Mouse (Mus musculus): Measurements from ENCODE around the gene Sptbn1. TPM values are rescaled to one million over a fixed set of nuclear protein-coding genes. Genes with fewer than 3 reads are reported as not detected.

The Sptbn1 gene
- polyA plus RNA-seq, 1 experiment from 2014 or later = 99.0 TPM

GRCm38 (mm10) chr11:30186902-30187470 is 81.0 kb downstream of the Sptbn1 start:
- Histone ChIP-seq H3K27ac (replicated peaks) (no peak overlapping the region), H3K4me1 (peaks cover 11% of the 10 kb centered on the region), H3K9me3 (replicated peaks) (no peaks in the 10 kb centered on the region), H3K4me3 (replicated peaks) (no peak overlapping the region), H3K9ac (no peak overlapping the region), H3K4me2 (replicated peaks) (no peak overlapping the region), H3K27me3 (no peaks in the 10 kb centered on the region), H3K36me3 (no peaks in the 10 kb centered on the region)
- WGBS = 79% methylated on average over 4 of the region's 4 CpGs
- ATAC-seq (ENCODE audit: insufficient number of reproducible peaks, low FRiP score, low TSS enrichment, low read depth) = no peak; the same call in 1 of the 2 replicates

GRCm38 (mm10) chr11:30184527-30184926 is 83.4 kb downstream of the Sptbn1 start:
- no peak overlapping the region for H3K27ac ChIP-seq (replicated peaks)
- H3K4me1 ChIP-seq = peaks cover 8% of the 10 kb centered on the region
- ATAC-seq (ENCODE audit: insufficient number of reproducible peaks, low FRiP score, low TSS enrichment, low read depth) = no peak
- H3K9me3 ChIP-seq (replicated peaks) = no peaks in the 10 kb centered on the region
- H3K4me2 ChIP-seq (replicated peaks) = no peak overlapping the region
- no peaks in the 10 kb centered on the region for H3K27me3 ChIP-seq
- no peak overlapping the region for H3K4me3 ChIP-seq (replicated peaks)
- no peak overlapping the region for H3K9ac ChIP-seq
- H3K36me3 ChIP-seq = no peaks in the 10 kb centered on the region
- WGBS = 38% methylated on average over 2 of the region's 2 CpGs

GRCm38 (mm10) chr11:30182716-30183411 is 85.1 kb downstream of the Sptbn1 start:
- Histone ChIP-seq H3K4me1 (peaks cover 8% of the 10 kb centered on the region), H3K9me3 (replicated peaks) (no peaks in the 10 kb centered on the region), H3K27ac (replicated peaks) (no peak overlapping the region), H3K9ac (no peak overlapping the region), H3K4me2 (replicated peaks) (no peak overlapping the region), H3K36me3 (no peaks in the 10 kb centered on the region), H3K27me3 (no peaks in the 10 kb centered on the region), H3K4me3 (replicated peaks) (no peak overlapping the region)
- no peak for ATAC-seq (ENCODE audit: insufficient number of reproducible peaks, low FRiP score, low TSS enrichment, low read depth)
- 81% methylated on average over 8 of the region's 8 CpGs for WGBS

- H3K27me3 ChIP-seq = no peaks in the 10 kb centered on the region
- WGBS = 94% methylated on average over 2 of the region's 2 CpGs
- H3K36me3 ChIP-seq = no peaks in the 10 kb centered on the region
- no peak for ATAC-seq (ENCODE audit: insufficient number of reproducible peaks, low FRiP score, low TSS enrichment, low read depth)
- no peak overlapping the region for H3K27ac ChIP-seq (replicated peaks)
- H3K4me2 ChIP-seq (replicated peaks) = no peak overlapping the region
- no peak overlapping the region for H3K9ac ChIP-seq
- H3K4me1 ChIP-seq = 0 out of 2 replicates have a peak, but pooled peaks cover 12% of the 10 kb centered on the region
- H3K9me3 ChIP-seq (replicated peaks) = no peaks in the 10 kb centered on the region
- H3K4me3 ChIP-seq (replicated peaks) = no peak overlapping the region
Observed at GRCm38 (mm10) chr11:30178193-30178592, 89.8 kb downstream of the Sptbn1 start.

- Histone ChIP-seq H3K9ac (no peak overlapping the region), H3K4me1 (0 out of 2 replicates have a peak, but pooled peaks cover 12% of the 10 kb centered on the region), H3K27me3 (no peaks in the 10 kb centered on the region), H3K9me3 (replicated peaks) (no peaks in the 10 kb centered on the region), H3K27ac (replicated peaks) (no peak overlapping the region), H3K36me3 (no peaks in the 10 kb centered on the region), H3K4me3 (replicated peaks) (no peak overlapping the region), H3K4me2 (replicated peaks) (no peak overlapping the region)
- WGBS = 39% methylated on average over 5 of the region's 5 CpGs
- ATAC-seq (ENCODE audit: insufficient number of reproducible peaks, low FRiP score, low TSS enrichment, low read depth) = no peak
Observed at GRCm38 (mm10) chr11:30177145-30177840, 90.7 kb downstream of the Sptbn1 start.

- no peak overlapping the region for H3K4me2 ChIP-seq (replicated peaks)
- no peak overlapping the region for H3K4me3 ChIP-seq (replicated peaks)
- no peaks in the 10 kb centered on the region for H3K36me3 ChIP-seq
- WGBS = 37% methylated on average over 3 of the region's 3 CpGs
- 0 out of 2 replicates have a peak, but pooled peaks cover 12% of the 10 kb centered on the region for H3K4me1 ChIP-seq
- no peak overlapping the region for H3K27ac ChIP-seq (replicated peaks)
- H3K9me3 ChIP-seq (replicated peaks) = no peaks in the 10 kb centered on the region
- no peak overlapping the region for H3K9ac ChIP-seq
- ATAC-seq (ENCODE audit: insufficient number of reproducible peaks, low FRiP score, low TSS enrichment, low read depth) = no peak
- no peaks in the 10 kb centered on the region for H3K27me3 ChIP-seq
Observed at GRCm38 (mm10) chr11:30176111-30176510, 91.9 kb downstream of the Sptbn1 start.

GRCm38 (mm10) chr11:30175623-30176022 is 92.4 kb downstream of the Sptbn1 start:
- no peak overlapping the region for H3K9ac ChIP-seq
- H3K9me3 ChIP-seq (replicated peaks) = no peaks in the 10 kb centered on the region
- WGBS = 33% methylated on average over 1 of the region's 1 CpGs
- no peaks in the 10 kb centered on the region for H3K27me3 ChIP-seq
- no peak overlapping the region for H3K4me2 ChIP-seq (replicated peaks)
- no peak overlapping the region for H3K27ac ChIP-seq (replicated peaks)
- ATAC-seq (ENCODE audit: insufficient number of reproducible peaks, low FRiP score, low TSS enrichment, low read depth) = no peak
- no peak overlapping the region for H3K4me3 ChIP-seq (replicated peaks)
- H3K4me1 ChIP-seq = 0 out of 2 replicates have a peak, but pooled peaks cover 12% of the 10 kb centered on the region
- H3K36me3 ChIP-seq = no peaks in the 10 kb centered on the region

- Histone ChIP-seq H3K4me2 (replicated peaks) (no peak overlapping the region), H3K4me3 (replicated peaks) (no peak overlapping the region), H3K9me3 (replicated peaks) (no peaks in the 10 kb centered on the region), H3K27ac (replicated peaks) (no peak overlapping the region), H3K36me3 (no peaks in the 10 kb centered on the region), H3K9ac (no peak overlapping the region), H3K4me1 (peaks cover 15% of the 10 kb centered on the region), H3K27me3 (no peaks in the 10 kb centered on the region)
- WGBS = 77% methylated on average over 4 of the region's 4 CpGs
- ATAC-seq (ENCODE audit: insufficient number of reproducible peaks, low FRiP score, low TSS enrichment, low read depth) = no peak
Observed at GRCm38 (mm10) chr11:30171586-30172178, 96.3 kb downstream of the Sptbn1 start.

GRCm38 (mm10) chr11:30171184-30171583 is 96.8 kb downstream of the Sptbn1 start:
- no peak overlapping the region for H3K27ac ChIP-seq (replicated peaks)
- H3K4me1 ChIP-seq = peaks cover 15% of the 10 kb centered on the region
- H3K9me3 ChIP-seq (replicated peaks) = no peaks in the 10 kb centered on the region
- no peak overlapping the region for H3K4me3 ChIP-seq (replicated peaks)
- 79% methylated on average over 5 of the region's 5 CpGs for WGBS
- H3K4me2 ChIP-seq (replicated peaks) = no peak overlapping the region
- no peaks in the 10 kb centered on the region for H3K27me3 ChIP-seq
- H3K36me3 ChIP-seq = no peaks in the 10 kb centered on the region
- no peak for ATAC-seq (ENCODE audit: insufficient number of reproducible peaks, low FRiP score, low TSS enrichment, low read depth)
- no peak overlapping the region for H3K9ac ChIP-seq

GRCm38 (mm10) chr11:30166551-30166922 is 101.4 kb downstream of the Sptbn1 start:
- peak overlapping the region; percentile 44; the same call in 1 of the 2 replicates for H3K27ac ChIP-seq (replicated peaks)
- no peak for ATAC-seq (ENCODE audit: insufficient number of reproducible peaks, low FRiP score, low TSS enrichment, low read depth)

GRCm38 (mm10) chr11:30165861-30166550 is 102.0 kb downstream of the Sptbn1 start:
- WGBS = 48% methylated on average over 5 of the region's 5 CpGs
- peaks cover 25% of the 10 kb centered on the region for H3K4me1 ChIP-seq

More at GRCm38 (mm10) chr11:30166551-30166922, 101.4 kb downstream of the Sptbn1 start:
- no peak overlapping the region for H3K4me2 ChIP-seq (replicated peaks)
- no peaks in the 10 kb centered on the region for H3K9me3 ChIP-seq (replicated peaks)
- H3K4me1 ChIP-seq = peaks cover 20% of the 10 kb centered on the region
- H3K9ac ChIP-seq = no peak overlapping the region
- H3K27me3 ChIP-seq = no peaks in the 10 kb centered on the region
- WGBS = 70% methylated on average over 4 of the region's 4 CpGs
- H3K4me3 ChIP-seq (replicated peaks) = no peak overlapping the region
- H3K36me3 ChIP-seq = no peaks in the 10 kb centered on the region

More at GRCm38 (mm10) chr11:30165861-30166550, 102.0 kb downstream of the Sptbn1 start:
- Histone ChIP-seq H3K4me3 (replicated peaks) (no peak overlapping the region), H3K9me3 (replicated peaks) (no peaks in the 10 kb centered on the region), H3K4me2 (replicated peaks) (no peak overlapping the region), H3K36me3 (no peaks in the 10 kb centered on the region), H3K9ac (no peak overlapping the region), H3K27ac (replicated peaks) (no peak overlapping the region), H3K27me3 (no peaks in the 10 kb centered on the region)
- ATAC-seq (ENCODE audit: insufficient number of reproducible peaks, low FRiP score, low TSS enrichment, low read depth) = no peak

Measured in embryonic facial prominence, embryonic 15.5 days (tissue).